Mouse (Mus musculus): ENCODE measurements around the gene Layn. TPM values are rescaled to one million over a fixed set of nuclear protein-coding genes. Genes with fewer than 3 reads are reported as not detected.

Layn gene
- polyA plus RNA-seq, 1 experiment: not detected

DNA sequence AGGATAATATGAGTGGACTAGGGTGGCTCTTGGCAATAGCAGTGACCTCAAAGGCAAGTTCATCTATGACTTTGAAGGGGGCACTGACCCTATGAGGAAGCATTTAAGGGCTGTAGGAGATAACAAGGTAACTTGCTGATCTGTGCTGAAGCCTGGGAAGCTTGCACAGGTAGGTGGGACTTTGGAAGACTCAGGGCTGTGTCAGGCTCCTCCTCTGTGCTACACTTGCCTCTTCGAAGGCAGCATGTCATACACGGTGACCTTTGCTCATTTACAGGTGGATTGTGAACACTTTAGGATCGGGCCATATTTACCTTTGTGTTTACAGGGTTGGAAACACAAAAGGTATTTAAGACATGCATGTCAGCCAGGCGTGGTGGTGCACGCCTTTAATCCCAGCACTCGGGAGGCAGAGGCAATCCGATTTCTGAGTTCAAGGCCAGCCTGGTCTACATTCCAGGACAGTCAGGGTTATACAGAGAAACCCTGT, 35.4 kb downstream of the Layn start:
- Histone ChIP-seq H3K4me1 (ENCODE audit: control insufficient read depth) (no peaks in the 10 kb centered on the region), H3K9me3 (ENCODE audit: control insufficient read depth, low read length) (no peaks in the 10 kb centered on the region), H3K4me3 (replicated peaks) (no peak overlapping the region), H3K36me3 (ENCODE audit: control insufficient read depth) (no peaks in the 10 kb centered on the region), H3K27me3 (ENCODE audit: control insufficient read depth) (no peaks in the 10 kb centered on the region)
- TF ChIP-seq TAL1 (IDR thresholded peaks at IDR 0.05; ENCODE audit: low read length) (no peak), GATA1 (IDR thresholded peaks at IDR 0.05; ENCODE audit: low read length) (no peak)

DNA sequence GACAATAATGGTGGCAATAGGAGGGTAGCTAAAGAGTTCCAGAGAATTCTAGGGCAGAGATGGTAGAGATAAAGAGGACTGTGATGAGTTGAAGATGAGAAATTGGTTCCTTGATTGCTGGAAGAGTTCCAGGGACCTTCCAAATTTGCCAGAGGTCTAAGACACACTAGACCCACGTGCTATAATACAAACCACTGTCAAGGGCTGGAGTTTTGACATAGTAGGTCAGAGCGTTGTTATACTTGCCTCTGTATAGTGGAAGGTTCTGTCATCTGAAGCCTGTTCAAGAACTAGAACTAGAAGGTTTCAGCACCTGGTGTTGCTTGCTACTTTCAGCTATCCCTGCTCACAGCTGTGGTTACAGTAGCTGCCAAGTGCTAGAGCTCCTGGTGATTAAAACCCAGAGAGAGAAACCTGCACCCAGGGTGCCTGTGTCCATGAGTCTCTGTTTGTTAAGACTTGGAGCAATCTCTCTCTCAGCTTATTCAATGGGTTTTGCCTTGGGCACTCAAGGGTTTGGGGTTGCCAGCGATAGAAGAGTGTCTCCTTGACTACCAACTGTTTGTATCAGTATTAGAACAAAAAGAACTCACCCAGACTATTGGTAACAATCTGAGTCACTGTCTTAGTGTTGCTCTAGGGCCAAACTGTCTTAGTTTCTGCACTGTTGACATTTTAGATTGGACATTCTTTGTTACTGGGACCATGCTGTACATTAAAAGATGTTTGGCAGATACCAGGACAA, 43.9 kb downstream of the Layn start:
- no peaks in the 10 kb centered on the region for H3K9me3 ChIP-seq (ENCODE audit: control insufficient read depth, low read length)
- H3K4me1 ChIP-seq (ENCODE audit: control insufficient read depth): no peaks in the 10 kb centered on the region
- TF ChIP-seq GATA1 (IDR thresholded peaks at IDR 0.05; ENCODE audit: low read length) (no peak), TAL1 (IDR thresholded peaks at IDR 0.05; ENCODE audit: low read length) (no peak)
- H3K27me3 ChIP-seq (ENCODE audit: control insufficient read depth): peaks cover 7% of the 10 kb centered on the region
- no peak overlapping the region for H3K4me3 ChIP-seq (replicated peaks)
- H3K36me3 ChIP-seq (ENCODE audit: control insufficient read depth): no peaks in the 10 kb centered on the region

DNA sequence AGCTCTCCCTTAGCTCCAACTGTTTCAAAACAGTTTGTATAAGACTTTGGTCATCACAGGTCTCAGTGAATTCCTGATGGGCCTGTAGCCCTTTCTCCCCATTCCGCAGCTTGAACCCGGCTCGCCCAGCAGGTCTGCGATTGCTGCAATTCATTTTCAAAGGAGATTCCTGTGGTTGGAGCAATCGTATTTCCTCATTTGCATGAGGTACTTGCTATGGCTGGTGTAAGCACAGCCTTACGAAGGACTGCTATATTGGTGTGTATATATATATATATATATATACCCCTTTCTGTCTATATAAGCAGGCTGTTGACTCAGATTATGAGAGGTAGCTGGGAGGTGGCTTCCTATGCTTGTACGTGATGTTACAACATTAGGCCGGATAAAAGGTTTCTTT, 44.6 kb downstream of the Layn start:
- no peak for TF ChIP-seq GATA1 (IDR thresholded peaks at IDR 0.05; ENCODE audit: low read length)
- no peak for TF ChIP-seq TAL1 (IDR thresholded peaks at IDR 0.05; ENCODE audit: low read length)
- Histone ChIP-seq H3K4me3 (replicated peaks) (no peak overlapping the region), H3K4me1 (ENCODE audit: control insufficient read depth) (no peaks in the 10 kb centered on the region), H3K9me3 (ENCODE audit: control insufficient read depth, low read length) (no peaks in the 10 kb centered on the region), H3K27me3 (ENCODE audit: control insufficient read depth) (peaks cover 7% of the 10 kb centered on the region), H3K36me3 (ENCODE audit: control insufficient read depth) (no peaks in the 10 kb centered on the region)

DNA sequence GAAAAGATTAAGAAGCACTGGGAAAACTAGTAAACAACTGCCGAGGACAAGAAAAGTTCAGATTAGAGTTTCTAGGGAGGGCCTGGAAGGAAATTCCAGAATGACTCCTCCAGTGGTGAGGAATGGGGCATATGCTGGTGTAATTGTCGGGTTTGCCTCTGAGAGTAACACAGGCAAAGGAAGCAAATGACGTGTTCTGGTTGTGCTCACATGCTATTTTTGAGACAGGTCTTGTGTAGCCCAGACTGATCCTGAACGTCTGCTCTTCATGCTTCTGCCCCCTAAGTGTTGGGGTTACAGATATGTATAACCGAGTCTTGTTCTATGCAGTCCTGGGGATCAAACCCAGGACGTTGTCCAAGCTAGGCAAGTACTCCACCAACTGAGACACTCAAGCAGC, 45.3 kb downstream of the Layn start:
- no peaks in the 10 kb centered on the region for H3K9me3 ChIP-seq (ENCODE audit: control insufficient read depth, low read length)
- peaks cover 7% of the 10 kb centered on the region for H3K27me3 ChIP-seq (ENCODE audit: control insufficient read depth)
- H3K36me3 ChIP-seq (ENCODE audit: control insufficient read depth): no peaks in the 10 kb centered on the region
- H3K4me3 ChIP-seq (replicated peaks): no peak overlapping the region
- no peak for TF ChIP-seq GATA1 (IDR thresholded peaks at IDR 0.05; ENCODE audit: low read length)
- no peak for TF ChIP-seq TAL1 (IDR thresholded peaks at IDR 0.05; ENCODE audit: low read length)
- H3K4me1 ChIP-seq (ENCODE audit: control insufficient read depth): no peaks in the 10 kb centered on the region

DNA sequence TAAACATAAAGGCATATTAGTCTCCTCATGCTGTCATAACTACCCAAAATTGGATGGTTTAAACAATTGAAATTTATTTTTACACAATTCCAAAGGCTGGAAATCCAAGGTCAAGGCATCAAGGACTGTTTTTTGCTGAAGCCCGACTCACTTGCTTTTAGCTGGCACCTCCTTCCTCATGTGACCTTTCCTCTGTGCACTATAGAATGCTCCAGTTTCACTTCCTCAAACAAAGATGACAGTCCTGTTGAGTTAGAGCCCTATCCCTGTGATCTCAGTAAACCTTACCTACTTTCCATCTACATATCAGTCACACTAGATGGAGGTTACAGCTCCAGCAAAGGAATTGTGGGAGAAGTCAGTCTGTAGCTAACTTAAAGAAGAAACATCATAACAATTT, 46.7 kb downstream of the Layn start:
- no peaks in the 10 kb centered on the region for H3K9me3 ChIP-seq (ENCODE audit: control insufficient read depth, low read length)
- TF ChIP-seq TAL1 (IDR thresholded peaks at IDR 0.05; ENCODE audit: low read length) (no peak), GATA1 (IDR thresholded peaks at IDR 0.05; ENCODE audit: low read length) (no peak)
- H3K4me3 ChIP-seq (replicated peaks): no peak overlapping the region
- H3K36me3 ChIP-seq (ENCODE audit: control insufficient read depth): no peaks in the 10 kb centered on the region
- peaks cover 7% of the 10 kb centered on the region for H3K27me3 ChIP-seq (ENCODE audit: control insufficient read depth)
- H3K4me1 ChIP-seq (ENCODE audit: control insufficient read depth): no peaks in the 10 kb centered on the region

DNA sequence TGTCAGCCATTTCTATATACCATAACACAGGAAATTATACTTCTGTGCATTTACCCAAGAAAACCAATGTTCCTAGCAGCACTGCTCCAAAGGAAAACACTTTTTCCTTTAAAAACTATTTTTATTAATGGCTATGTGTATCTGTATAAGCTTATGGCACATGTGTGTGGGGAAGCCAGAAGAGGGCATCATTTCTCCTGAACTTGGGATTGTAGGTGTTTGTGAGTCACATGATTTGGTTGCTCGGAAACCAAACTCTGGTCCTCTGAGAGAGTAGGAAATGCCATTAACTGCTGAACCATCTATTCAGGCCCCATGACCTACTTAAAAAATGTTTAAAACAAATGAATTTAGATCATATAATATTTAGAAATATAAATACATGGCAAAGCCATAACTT, 49.9 kb downstream of the Layn start:
- Histone ChIP-seq H3K36me3 (ENCODE audit: control insufficient read depth) (no peaks in the 10 kb centered on the region), H3K4me3 (replicated peaks) (no peak overlapping the region), H3K27me3 (ENCODE audit: control insufficient read depth) (peaks cover 5% of the 10 kb centered on the region), H3K9me3 (ENCODE audit: control insufficient read depth, low read length) (no peaks in the 10 kb centered on the region), H3K4me1 (ENCODE audit: control insufficient read depth) (no peaks in the 10 kb centered on the region)
- TF ChIP-seq TAL1 (IDR thresholded peaks at IDR 0.05; ENCODE audit: low read length) (no peak), GATA1 (IDR thresholded peaks at IDR 0.05; ENCODE audit: low read length) (no peak)

DNA sequence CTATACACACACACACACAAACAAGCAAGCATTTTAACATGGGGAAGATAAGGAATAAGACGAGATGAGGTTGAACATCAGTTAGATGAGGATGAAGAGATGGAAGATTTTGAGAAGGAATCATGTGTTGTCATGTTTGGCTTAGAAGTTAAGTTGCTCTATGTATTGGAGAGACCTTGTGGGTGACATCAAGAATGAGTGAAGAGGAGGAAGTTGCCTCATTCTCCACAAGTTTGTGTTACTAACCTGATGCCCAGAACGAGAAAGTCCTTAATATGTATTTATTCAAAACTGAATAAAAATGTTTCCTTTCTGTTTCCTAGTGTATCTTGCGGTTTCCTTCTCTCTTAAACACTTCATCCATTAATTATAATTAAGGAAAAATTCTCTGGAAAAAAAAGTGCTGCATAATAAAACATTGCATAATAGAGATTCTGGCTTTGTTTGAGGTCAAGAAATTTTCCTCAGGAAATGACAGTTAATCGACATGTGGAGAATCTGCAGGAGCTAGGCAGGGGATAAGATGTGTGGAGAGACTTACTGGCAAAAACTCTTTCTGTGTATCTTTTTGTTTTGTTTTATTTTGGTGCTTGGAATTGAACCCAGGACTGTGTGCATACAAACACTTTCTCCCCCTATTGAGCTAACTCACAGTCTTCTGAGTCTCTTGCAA, 55.6 kb downstream of the Layn start:
- H3K27me3 ChIP-seq (ENCODE audit: control insufficient read depth): peaks cover 26% of the 10 kb centered on the region
- H3K36me3 ChIP-seq (ENCODE audit: control insufficient read depth): no peaks in the 10 kb centered on the region
- no peak overlapping the region for H3K4me3 ChIP-seq (replicated peaks)
- no peaks in the 10 kb centered on the region for H3K4me1 ChIP-seq (ENCODE audit: control insufficient read depth)
- no peaks in the 10 kb centered on the region for H3K9me3 ChIP-seq (ENCODE audit: control insufficient read depth, low read length)
- TF ChIP-seq TAL1 (IDR thresholded peaks at IDR 0.05; ENCODE audit: low read length) (no peak), GATA1 (IDR thresholded peaks at IDR 0.05; ENCODE audit: low read length) (no peak)

DNA sequence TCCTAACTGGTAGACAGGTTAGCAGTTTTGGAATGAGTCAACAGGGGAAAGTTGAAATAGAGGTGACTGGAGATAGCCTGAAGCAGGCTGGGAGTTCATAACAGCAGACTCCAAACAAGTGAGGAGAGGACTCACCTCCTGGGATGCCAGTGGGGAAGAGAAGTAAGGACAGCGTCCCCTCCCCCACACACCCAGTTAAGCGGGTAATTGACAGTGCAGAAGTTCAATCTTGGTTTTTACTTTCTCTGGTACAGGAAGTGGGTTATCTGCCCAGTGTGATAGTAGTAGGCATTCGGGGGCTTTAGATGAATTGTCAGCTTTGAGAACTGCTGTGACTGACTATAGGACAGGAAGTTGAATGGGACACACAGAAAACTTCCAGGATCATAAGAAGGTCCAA, 56.5 kb downstream of the Layn start:
- H3K4me3 ChIP-seq (replicated peaks): no peak overlapping the region

DNA sequence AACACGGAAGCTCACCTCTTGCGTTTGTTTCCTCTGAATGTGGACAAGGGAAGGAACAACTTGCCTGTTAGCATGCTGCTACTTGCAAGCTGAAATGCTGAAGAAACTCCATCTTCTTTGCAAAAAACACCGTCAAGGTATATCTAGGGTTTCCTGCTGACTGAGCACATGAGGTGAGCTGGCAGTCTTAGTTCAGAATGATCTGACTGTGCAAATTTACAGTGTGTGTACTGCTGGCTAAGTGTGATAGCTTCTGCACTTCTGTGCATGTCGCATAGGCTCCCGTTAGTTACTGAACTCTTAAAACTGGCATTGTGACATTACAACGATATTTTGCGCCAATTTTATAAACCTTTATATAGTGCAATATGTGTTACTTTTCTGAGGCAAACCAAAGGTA, 57.2 kb downstream of the Layn start:
- Histone ChIP-seq H3K4me1 (ENCODE audit: control insufficient read depth) (no peaks in the 10 kb centered on the region), H3K27me3 (ENCODE audit: control insufficient read depth) (peaks cover 26% of the 10 kb centered on the region), H3K36me3 (ENCODE audit: control insufficient read depth) (no peaks in the 10 kb centered on the region), H3K9me3 (ENCODE audit: control insufficient read depth, low read length) (no peaks in the 10 kb centered on the region), H3K4me3 (replicated peaks) (no peak overlapping the region)
- no peak for TF ChIP-seq TAL1 (IDR thresholded peaks at IDR 0.05; ENCODE audit: low read length)
- no peak for TF ChIP-seq GATA1 (IDR thresholded peaks at IDR 0.05; ENCODE audit: low read length)

More for the DNA sequence above, 56.5 kb downstream of the Layn start:
- H3K9me3 ChIP-seq (ENCODE audit: control insufficient read depth, low read length): no peaks in the 10 kb centered on the region
- TF ChIP-seq GATA1 (IDR thresholded peaks at IDR 0.05; ENCODE audit: low read length): no peak
- no peak for TF ChIP-seq TAL1 (IDR thresholded peaks at IDR 0.05; ENCODE audit: low read length)
- H3K36me3 ChIP-seq (ENCODE audit: control insufficient read depth): no peaks in the 10 kb centered on the region
- no peaks in the 10 kb centered on the region for H3K4me1 ChIP-seq (ENCODE audit: control insufficient read depth)
- H3K27me3 ChIP-seq (ENCODE audit: control insufficient read depth): peaks cover 26% of the 10 kb centered on the region

Measured in erythroblast, embryonic 14.5 days (primary cell).